Mouse (Mus musculus) layer of hippocampus, adult 8-10 months (tissue): ENCODE measurements around the gene Cdk12. TPM values are rescaled to one million over a fixed set of nuclear protein-coding genes. Genes with fewer than 3 reads are reported as not detected.

Source experiments
- microRNA-seq, 2 experiments: library from miRNA; unstranded; fragments of <30 nt; microRNA quantifications; one replicate each; pipeline ENCODE4 v1.2.0; 2022
- total RNA-seq, 4 experiments: library from RNA; stranded (reverse); gene quantifications; 2 replicates each; pipeline ENCODE4 v1.2.4; 2022

Cdk12 gene
- total RNA-seq, 4 experiments from 2014 or later, result 38.8 to 43.5 (median 42.3) TPM

Small RNAs within 50 kb of the gene (microRNA-seq; reads per million reads assigned to microRNA genes)
- 0 reads per million in 2 experiments for gene Gm27399
- 0 to 0.32 reads per million in 2 experiments for gene Mir5119

Other genes starting within 250 kb of the Cdk12 start
- gene Plxdc1, start 216.6 kb upstream of the Cdk12 start, total RNA-seq, result 10 to 100 TPM; 18.0 to 21.1 (median 19.8) TPM
- 1 to 10 TPM in 3 of 4 experiments, under 1 TPM in 1; 0.59 to 1.5 (median 1.3) TPM for gene Arl5c, start 206.9 kb upstream of the Cdk12 start, total RNA-seq
- gene Cacnb1, start 180.0 kb upstream of the Cdk12 start, total RNA-seq, result 100 to 1,000 TPM; 123 to 145 (median 134) TPM
- gene Rpl19, start 176.3 kb upstream of the Cdk12 start, total RNA-seq, result 100 to 1,000 TPM; 520 to 711 (median 600) TPM
- 10 to 100 TPM; 47.7 to 56.4 (median 52.4) TPM for gene Stac2, start 149.6 kb upstream of the Cdk12 start, total RNA-seq
- 10 to 100 TPM; 35.0 to 49.9 (median 41.5) TPM for gene Fbxl20, start 52.7 kb upstream of the Cdk12 start, total RNA-seq
- gene Med1, start 9.8 kb upstream of the Cdk12 start, total RNA-seq, result 10 to 100 TPM; 42.9 to 57.7 (median 49.4) TPM
- 100 to 1,000 TPM; 124 to 133 (median 129) TPM for gene Neurod2, start 126.6 kb downstream of the Cdk12 start, total RNA-seq
- gene Ppp1r1b, start 145.3 kb downstream of the Cdk12 start, total RNA-seq, result 10 to 100 TPM; 52.5 to 55.9 (median 53.3) TPM
- 10 to 100 TPM; 35.5 to 41.0 (median 36.5) TPM for gene Stard3, start 155.3 kb downstream of the Cdk12 start, total RNA-seq
- 10 to 100 TPM in 2 of 4 experiments, 1 to 10 TPM in 2; 1.2 to 15.3 (median 8.3) TPM for gene Tcap, start 180.8 kb downstream of the Cdk12 start, total RNA-seq
- gene Pnmt, start 183.4 kb downstream of the Cdk12 start, total RNA-seq, result 1 to 10 TPM in 2 of 4 experiments, under 1 TPM in 1, not detected in 1; 0.37 to 1.5 (median 1.3) TPM
- gene Pgap3, start 197.4 kb downstream of the Cdk12 start, total RNA-seq, result 10 to 100 TPM in 2 of 4 experiments, 1 to 10 TPM in 2; 8.7 to 11.7 (median 9.6) TPM
- 1 to 10 TPM; 2.1 to 3.5 (median 2.9) TPM for gene Erbb2, start 209.4 kb downstream of the Cdk12 start, total RNA-seq
- gene Mien1, start 235.9 kb downstream of the Cdk12 start, total RNA-seq, result 10 to 100 TPM; 83.9 to 93.8 (median 89.8) TPM
- gene Grb7, start 243.3 kb downstream of the Cdk12 start, total RNA-seq, result 1 to 10 TPM; 2.6 to 3.5 (median 2.9) TPM